Mouse (Mus musculus): ENCODE measurements at regions not wholly inside any gene's neighbourhood (a gene's known extent, or its start where the extent isn't known, plus 50 kb on each side); places are given as distances from the start of the nearest gene placed in this dataset.

DNA sequence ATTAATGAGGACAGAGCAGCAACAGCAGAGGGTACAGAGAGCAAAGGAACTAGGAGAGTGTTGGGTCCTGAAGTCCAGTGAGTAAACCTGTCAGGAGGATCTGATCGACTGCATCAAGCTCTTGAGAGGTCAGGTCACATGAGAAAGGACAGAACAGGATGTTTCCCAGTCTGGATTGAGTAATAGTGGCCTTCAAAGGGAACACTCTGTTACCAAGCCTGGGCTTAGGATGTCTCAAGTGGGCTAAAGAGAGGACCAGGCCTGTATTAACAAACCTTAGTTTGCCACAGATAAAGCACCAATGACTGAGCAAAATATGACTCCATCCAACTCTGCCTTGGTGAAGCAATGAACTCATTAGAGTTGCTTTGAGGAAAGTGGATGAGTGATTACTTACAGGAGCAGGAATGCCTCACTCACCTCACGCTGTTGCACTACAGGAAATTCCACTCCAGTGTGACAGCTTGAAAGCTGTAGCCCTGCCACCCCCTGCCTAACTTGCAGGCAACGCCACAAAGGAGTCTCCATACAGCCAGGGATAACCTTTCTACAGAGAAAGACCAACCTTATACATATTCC, 229.2 kb upstream of the Nmur2 start:
- Histone ChIP-seq H3K4me2 (ENCODE audit: insufficient read depth, low read depth, poor library complexity, severe bottlenecking) (no peak overlapping the region), H3K36me3 (replicated peaks in 1 of 2; ENCODE audit: control insufficient read depth in 1 of 2, insufficient read depth in 1 of 2, low read length in 1 of 2) (no peaks in the 10 kb centered on the region), H3K9ac (ENCODE audit: insufficient read depth, low read depth) (no peak overlapping the region), H3K4me3 (replicated peaks in 1 of 3; ENCODE audit: low read depth in 2 of 3, low read length in 2 of 3, poor library complexity in 1 of 3) (no peak overlapping the region), H3K9me3 (replicated peaks; ENCODE audit: low read length) (peaks cover 39% of the 10 kb centered on the region), H3K79me2 (replicated peaks; ENCODE audit: control insufficient read depth, extremely low read depth, insufficient read depth, poor library complexity, severe bottlenecking) (no peaks in the 10 kb centered on the region), H3K27me3 (replicated peaks) (no peaks in the 10 kb centered on the region), H3K4me1 (ENCODE audit: control insufficient read depth in 1 of 2, insufficient read depth in 2 of 2) (no peaks in the 10 kb centered on the region), H3K27ac (ENCODE audit: insufficient read depth, low read depth) (no peak overlapping the region)
- no peak for DNase-seq (ENCODE audit: extremely low read depth)
- dilution Hi-C loops (cut with MboI; ENCODE audit: extremely low pct_ligation_motif_present, extremely low pct_unique_long_range_greater_than_20kb, low sequenced_read_pairs) (no loop called here), in situ Hi-C loops (cut with MboI; ENCODE audit: low pct_ligation_motif_present, low pct_unique_long_range_greater_than_20kb, low sequenced_read_pairs) (no loop called here)
- TF ChIP-seq ZMIZ1 (IDR thresholded peaks at IDR 0.05; ENCODE audit: low read depth, low read length) = no peak
- TF ChIP-seq NRF1 (IDR thresholded peaks at IDR 0.05; ENCODE audit: low read depth, low read length) = no peak
- no peak for TF ChIP-seq HCFC1 (IDR thresholded peaks at IDR 0.05; ENCODE audit: low read depth, low read length)
- no peak for TF ChIP-seq TCF12 (IDR thresholded peaks at IDR 0.05; ENCODE audit: low read depth, low read length)
- TF ChIP-seq RAD21 (IDR thresholded peaks at IDR 0.05; ENCODE audit: low read depth, low read length) = no peak
- TF ChIP-seq ZNF384 (IDR thresholded peaks at IDR 0.05; ENCODE audit: low read depth, low read length) = no peak
- TF ChIP-seq JUND (conservative IDR thresholded peaks at IDR 0.05; ENCODE audit: low read depth, low read length) = no peak
- no peak for TF ChIP-seq MAFK (IDR thresholded peaks at IDR 0.05; ENCODE audit: insufficient replicate concordance, low read length)
- TF ChIP-seq RCOR1 (conservative IDR thresholded peaks at IDR 0.05; ENCODE audit: low read depth, low read length) = no peak
- no peak for TF ChIP-seq EP300 (IDR thresholded peaks at IDR 0.05; ENCODE audit: low read length)
- no peak for TF ChIP-seq CHD2 (IDR thresholded peaks at IDR 0.05; ENCODE audit: low read length)
- no peak for TF ChIP-seq MAZ (IDR thresholded peaks at IDR 0.05; ENCODE audit: low read depth, low read length)
- no peak for TF ChIP-seq MAX (IDR thresholded peaks at IDR 0.05; ENCODE audit: low read length)
- no peak for TF ChIP-seq PAX5 (IDR thresholded peaks at IDR 0.05; ENCODE audit: low read length)
- no peak for TF ChIP-seq ETS1 (conservative IDR thresholded peaks at IDR 0.05; ENCODE audit: low read depth, low read length)
- TF ChIP-seq MEF2A (IDR thresholded peaks at IDR 0.05; ENCODE audit: borderline replicate concordance, low read depth, low read length) = no peak
- TF ChIP-seq ELF1 (IDR thresholded peaks at IDR 0.05; ENCODE audit: low read depth, low read length) = no peak
- no peak for TF ChIP-seq USF1 (IDR thresholded peaks at IDR 0.05; ENCODE audit: low read depth, low read length)
- TF ChIP-seq SIN3A (IDR thresholded peaks at IDR 0.05; ENCODE audit: low read length) = no peak

DNA sequence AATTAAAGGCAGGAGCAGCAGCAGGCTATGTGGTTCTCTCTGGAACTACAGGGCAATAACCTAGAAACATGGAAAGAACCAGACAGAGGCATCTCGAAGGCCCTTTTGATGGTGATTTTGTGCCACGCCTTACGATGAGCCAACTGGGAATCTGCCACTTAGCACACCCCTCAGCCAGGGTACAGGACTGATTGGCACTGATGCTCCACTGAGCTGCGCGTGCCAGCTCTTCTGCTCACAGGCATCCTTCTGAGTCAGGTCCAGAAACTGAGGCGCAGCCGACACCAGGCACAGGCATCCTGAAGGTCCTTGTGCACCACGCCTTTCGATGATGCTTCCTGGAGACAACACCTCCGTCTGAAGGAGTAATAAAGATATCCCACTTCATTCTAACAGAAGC, 221.9 kb upstream of the Nmur2 start:
- dilution Hi-C loops (cut with MboI; ENCODE audit: extremely low pct_ligation_motif_present, extremely low pct_unique_long_range_greater_than_20kb, low sequenced_read_pairs) = no loop called here
- Histone ChIP-seq H3K4me3 (replicated peaks in 1 of 3; ENCODE audit: low read depth in 2 of 3, low read length in 2 of 3, poor library complexity in 1 of 3) (no peak overlapping the region), H3K27me3 (replicated peaks) (no peaks in the 10 kb centered on the region), H3K36me3 (replicated peaks in 1 of 2; ENCODE audit: control insufficient read depth in 1 of 2, insufficient read depth in 1 of 2, low read length in 1 of 2) (no peaks in the 10 kb centered on the region), H3K79me2 (replicated peaks; ENCODE audit: control insufficient read depth, extremely low read depth, insufficient read depth, poor library complexity, severe bottlenecking) (no peaks in the 10 kb centered on the region), H3K9me3 (replicated peaks; ENCODE audit: low read length) (peaks cover 38% of the 10 kb centered on the region), H3K27ac (ENCODE audit: insufficient read depth, low read depth) (no peak overlapping the region), H3K4me1 (ENCODE audit: control insufficient read depth in 1 of 2, insufficient read depth in 2 of 2) (no peaks in the 10 kb centered on the region), H3K9ac (ENCODE audit: insufficient read depth, low read depth) (no peak overlapping the region), H3K4me2 (ENCODE audit: insufficient read depth, low read depth, poor library complexity, severe bottlenecking) (no peak overlapping the region)
- no peak for DNase-seq (ENCODE audit: extremely low read depth)
- in situ Hi-C loops (cut with MboI; ENCODE audit: low pct_ligation_motif_present, low pct_unique_long_range_greater_than_20kb, low sequenced_read_pairs) = no loop called here
- no peak for TF ChIP-seq CTCF (conservative IDR thresholded peaks at IDR 0.05 in 1 of 2, IDR thresholded peaks at IDR 0.05 in 1 of 2; ENCODE audit: low read depth in 2 of 2, low read length in 2 of 2)
